Mouse (Mus musculus): Measurements from ENCODE around the gene Smco3. TPM values are rescaled to one million over a fixed set of nuclear protein-coding genes. Genes with fewer than 3 reads are reported as not detected.
A peak's percentile ranks its signal among the peaks of the same experiment; 100 is the strongest.

The Smco3 gene
- total RNA-seq, 2 experiments from 2014 or later, result 2.1 to 4.2 TPM

GRCm38 (mm10) chr6:136848399-136848798, 13.1 kb upstream of the Smco3 start:
- intact Hi-C loops (cut with DNase I), result no loop called here
- DNase-seq (ENCODE audit: low spot score in 2 of 2), result no peak

DNA sequence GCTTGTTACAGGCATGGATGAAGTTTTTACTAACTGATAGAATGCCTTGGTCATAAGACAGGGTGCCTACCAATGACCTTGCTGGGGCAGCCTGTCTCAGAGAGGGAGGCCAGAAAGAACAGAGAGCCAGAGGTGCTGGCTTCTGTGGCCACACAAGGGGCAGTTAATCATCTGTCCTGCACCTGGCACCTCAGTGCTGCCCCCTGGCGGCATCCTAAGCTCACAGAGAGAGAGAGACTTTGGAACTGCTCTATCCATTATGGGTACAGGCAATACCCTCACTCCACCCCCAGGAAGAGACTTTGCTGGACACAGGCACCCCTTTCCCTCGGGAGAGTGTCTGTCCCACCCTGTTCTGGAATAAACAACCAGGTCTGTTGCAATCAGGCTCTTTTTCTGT, 12.5 kb upstream of the Smco3 start:
- intact Hi-C loops (cut with DNase I), result no loop called here
- peak in 1 of 2 experiments; percentile 40 for DNase-seq (ENCODE audit: low spot score in 2 of 2)

- DNase-seq (ENCODE audit: low spot score in 2 of 2), result no peak
- intact Hi-C loops (cut with DNase I), result no loop called here
Observed at GRCm38 (mm10) chr6:136847267-136847666, 12.0 kb upstream of the Smco3 start.

DNA sequence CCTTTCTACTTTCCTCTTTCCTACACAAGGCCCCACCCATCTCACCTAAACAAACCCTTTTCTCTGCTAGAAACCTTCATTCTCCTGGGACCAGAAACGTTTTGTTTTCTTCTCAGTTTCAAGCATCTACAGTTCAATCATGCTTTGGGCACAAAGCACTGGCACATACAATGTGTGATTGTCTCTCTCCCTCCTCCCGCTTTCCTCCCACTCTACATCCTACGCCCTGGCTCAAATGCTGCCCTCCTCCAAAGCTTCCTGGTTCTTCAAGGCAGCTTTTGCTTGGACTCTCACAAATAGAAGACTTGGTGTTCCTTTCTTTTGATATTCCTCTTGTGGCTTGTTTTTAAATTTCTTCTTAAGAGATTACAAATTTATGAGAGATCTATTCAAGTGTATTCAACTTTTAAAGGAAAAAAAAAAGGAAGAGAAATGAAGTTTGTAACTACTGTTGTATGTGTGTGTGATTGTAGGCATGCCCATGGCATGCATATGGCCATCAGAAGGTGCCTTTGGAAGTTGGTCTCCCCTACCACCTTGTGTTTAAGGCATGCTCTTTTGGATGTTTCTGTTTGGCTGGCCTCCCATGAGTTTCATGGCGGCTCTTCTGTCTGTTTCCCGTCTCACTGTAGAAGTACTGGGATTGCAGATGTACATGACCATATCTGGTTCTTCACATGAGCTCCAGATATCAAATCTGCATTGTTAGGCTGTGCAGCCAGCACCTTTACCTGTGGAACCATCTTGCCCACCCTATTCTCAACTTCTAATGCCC, 10.6 kb upstream of the Smco3 start:
- intact Hi-C loops (cut with DNase I), result no loop called here
- no peak for DNase-seq (ENCODE audit: low spot score in 2 of 2)

- no peak for DNase-seq (ENCODE audit: low spot score in 2 of 2)
- intact Hi-C loops (cut with DNase I), result no loop called here
Observed at GRCm38 (mm10) chr6:136844903-136845302, 9.7 kb upstream of the Smco3 start.

GRCm38 (mm10) chr6:136837323-136837722, 2.1 kb upstream of the Smco3 start:
- DNase-seq (ENCODE audit: low spot score in 2 of 2), result no peak
- intact Hi-C loops (cut with DNase I), result no loop called here

DNA sequence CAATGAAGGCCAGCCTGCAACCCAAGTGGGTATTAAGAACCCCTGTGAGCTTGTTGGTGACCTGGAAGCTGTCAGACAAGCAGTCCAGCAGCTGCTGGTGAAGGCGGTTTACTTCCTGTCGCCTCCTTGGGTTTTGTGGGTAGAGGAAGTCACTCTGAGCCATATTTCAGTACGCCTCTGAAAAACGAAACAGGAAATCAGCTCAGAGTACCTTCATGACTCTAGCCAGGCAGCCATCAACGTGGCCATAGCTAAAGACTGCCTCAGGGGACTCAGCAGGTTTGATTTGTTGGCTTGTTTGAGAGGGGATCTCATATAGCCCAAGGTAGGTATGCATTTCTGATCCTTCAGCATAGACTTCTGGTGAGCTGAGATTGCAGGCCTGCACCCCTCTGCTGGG, 3.5 kb downstream of the Smco3 start:
- intact Hi-C loops (cut with DNase I), result no loop called here
- DNase-seq (ENCODE audit: low spot score in 2 of 2), result no peak

GRCm38 (mm10) chr6:136828681-136829080, 6.6 kb downstream of the Smco3 start:
- intact Hi-C loops (cut with DNase I), result no loop called here
- no peak for DNase-seq (ENCODE audit: low spot score in 2 of 2)

- intact Hi-C loops (cut with DNase I), result no loop called here
Observed at GRCm38 (mm10) chr6:136827881-136828561, 7.2 kb downstream of the Smco3 start, which contains the start of gene Wbp11. TSS of gene Wbp11 (minus strand) at chr6:136828233.

DNA sequence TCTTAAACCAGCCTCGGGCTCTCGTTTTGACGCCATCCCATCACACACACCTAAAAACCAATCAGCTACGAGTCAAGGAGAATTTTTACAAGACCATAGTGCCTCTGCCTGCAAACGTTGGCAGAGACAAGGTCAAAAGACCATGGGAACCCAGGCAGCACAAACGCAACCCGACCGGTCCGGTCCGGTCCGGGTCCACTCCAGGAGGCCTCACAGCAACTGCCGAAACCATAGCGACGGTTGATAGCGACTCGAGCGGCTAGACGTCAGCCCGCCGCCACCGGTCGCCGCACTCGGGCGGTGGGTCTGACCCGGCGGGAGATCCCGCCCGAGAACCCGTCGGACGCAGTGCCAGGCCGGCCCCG, 7.8 kb downstream of the Smco3 start, which contains the start of gene BC049715:
BC049715 (plus strand) TSS at position 111 of the 365 bp plus-strand sequence.
- intact Hi-C loops (cut with DNase I), result no loop called here
- DNase-seq (ENCODE audit: low spot score in 2 of 2), result no peak

More at GRCm38 (mm10) chr6:136827881-136828561, 7.2 kb downstream of the Smco3 start, which contains the start of gene Wbp11:
- peak; percentile 96 to 99 for DNase-seq (ENCODE audit: low spot score in 2 of 2)

DNA sequence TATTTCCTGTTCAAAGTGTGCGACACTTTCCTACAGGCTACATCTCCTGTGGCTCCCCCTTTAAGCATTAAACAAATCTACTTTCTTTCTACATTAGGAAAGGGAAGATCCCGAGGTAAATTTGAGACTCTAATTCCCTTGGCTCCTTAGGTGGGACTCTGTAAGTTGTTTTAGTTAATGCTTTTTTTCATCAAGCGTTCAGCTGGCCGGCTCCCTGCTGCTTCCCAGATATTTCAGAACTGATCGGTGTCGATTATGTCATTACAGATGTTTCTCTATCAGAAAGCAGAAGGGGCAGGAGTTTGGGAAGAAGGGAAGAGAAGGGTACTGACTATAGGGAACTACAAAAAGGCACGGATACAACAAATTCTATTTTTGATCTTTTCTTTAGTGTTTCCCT, 8.1 kb downstream of the Smco3 start:
- intact Hi-C loops (cut with DNase I), result no loop called here
- no peak for DNase-seq (ENCODE audit: low spot score in 2 of 2)

GRCm38 (mm10) chr6:136824987-136825386, 10.3 kb downstream of the Smco3 start:
- no peak for DNase-seq (ENCODE audit: low spot score in 2 of 2)
- intact Hi-C loops (cut with DNase I), result no loop called here

DNA sequence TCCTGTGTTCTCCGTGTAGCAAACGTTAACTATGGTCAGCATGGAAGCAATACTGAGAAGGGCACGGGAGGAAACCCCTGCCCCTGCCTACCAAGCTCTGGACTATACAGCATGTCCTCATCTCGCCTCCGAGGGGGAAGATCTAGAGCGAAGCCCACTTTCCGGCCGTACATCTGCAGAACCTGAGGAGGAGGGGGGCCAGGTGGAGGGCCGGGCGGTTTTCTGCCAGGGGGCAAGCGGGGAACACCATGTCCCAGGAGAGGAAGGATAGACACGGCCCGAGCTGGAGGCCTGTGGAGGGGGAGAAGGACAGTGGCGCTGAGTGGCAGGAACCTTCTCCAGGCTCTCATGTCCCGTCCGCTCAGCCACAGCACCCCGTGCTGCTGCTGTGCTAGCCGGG, 14.2 kb downstream of the Smco3 start:
- intact Hi-C loops (cut with DNase I), result no loop called here

DNA sequence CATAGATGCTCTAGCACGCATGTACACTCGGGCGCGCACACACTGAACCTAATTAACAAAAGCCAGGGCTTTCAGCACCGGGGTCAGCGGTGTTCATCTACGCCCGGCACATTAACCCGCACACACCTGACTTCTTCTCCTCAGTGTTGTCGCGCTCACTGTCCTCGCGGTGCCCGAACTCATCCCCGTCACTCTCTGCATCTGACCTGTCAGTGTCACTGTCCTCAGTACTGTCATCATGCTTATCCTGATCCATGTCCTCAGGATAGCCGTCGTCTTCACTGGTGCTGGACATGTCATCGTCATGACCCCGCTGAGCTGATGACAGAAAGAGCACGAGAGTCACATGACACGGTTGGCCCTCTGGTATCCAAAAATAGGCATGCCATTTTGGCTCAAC, 14.9 kb downstream of the Smco3 start:
- DNase-seq (ENCODE audit: low spot score in 2 of 2), result no peak
- intact Hi-C loops (cut with DNase I), result no loop called here

More for the DNA sequence above, 14.2 kb downstream of the Smco3 start:
- no peak for DNase-seq (ENCODE audit: low spot score in 2 of 2)

DNA sequence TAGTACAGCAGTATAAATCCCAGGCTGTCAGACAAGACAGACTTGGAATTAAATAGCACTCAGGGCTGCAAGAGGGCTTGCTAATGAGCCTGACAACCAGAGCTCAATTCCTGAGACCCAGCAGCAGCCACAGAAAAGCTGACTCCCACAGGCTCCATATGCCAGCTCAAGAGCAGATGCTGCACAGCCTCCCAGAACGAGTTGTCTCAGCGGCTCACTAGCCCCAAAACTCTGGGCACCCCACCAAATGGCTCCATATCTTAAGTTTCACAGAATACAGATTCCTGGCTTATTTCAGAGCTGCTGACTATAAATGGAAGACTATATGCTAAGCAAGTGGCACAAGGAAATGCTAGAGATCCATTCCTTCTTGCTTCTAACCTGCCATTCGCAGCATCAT, 17.7 kb downstream of the Smco3 start:
- peak; percentile 85 to 94 for DNase-seq (ENCODE audit: low spot score in 2 of 2)
- intact Hi-C loops (cut with DNase I), result no loop called here

GRCm38 (mm10) chr6:136816826-136817225, 18.4 kb downstream of the Smco3 start:
- intact Hi-C loops (cut with DNase I), result no loop called here
- no peak for DNase-seq (ENCODE audit: low spot score in 2 of 2)

DNA sequence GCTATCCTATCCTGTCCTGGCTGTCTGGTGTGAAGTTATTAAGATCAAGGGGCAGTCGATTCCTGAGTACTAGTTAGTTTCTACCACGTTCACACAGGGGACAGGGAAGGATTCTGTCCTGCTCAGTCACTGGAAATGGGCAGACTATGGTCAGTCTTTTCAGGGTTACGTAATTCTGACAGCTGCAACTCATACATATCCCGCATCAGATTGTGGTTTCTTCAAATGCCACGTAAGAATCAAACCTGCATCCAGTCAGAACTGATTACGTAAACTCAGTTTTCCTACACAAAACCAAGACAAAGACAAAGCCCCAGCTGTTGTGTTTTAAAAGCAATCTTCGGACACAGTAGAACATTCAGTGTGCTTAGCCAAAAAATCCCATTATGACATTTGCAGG, 19.9 kb downstream of the Smco3 start:
- DNase-seq (ENCODE audit: low spot score in 2 of 2), result no peak
- intact Hi-C loops (cut with DNase I), result no loop called here

GRCm38 (mm10) chr6:136813117-136813516, 22.1 kb downstream of the Smco3 start:
- peak in 1 of 2 experiments; percentile 55 for DNase-seq (ENCODE audit: low spot score in 2 of 2)
- intact Hi-C loops (cut with DNase I), result no loop called here

DNA sequence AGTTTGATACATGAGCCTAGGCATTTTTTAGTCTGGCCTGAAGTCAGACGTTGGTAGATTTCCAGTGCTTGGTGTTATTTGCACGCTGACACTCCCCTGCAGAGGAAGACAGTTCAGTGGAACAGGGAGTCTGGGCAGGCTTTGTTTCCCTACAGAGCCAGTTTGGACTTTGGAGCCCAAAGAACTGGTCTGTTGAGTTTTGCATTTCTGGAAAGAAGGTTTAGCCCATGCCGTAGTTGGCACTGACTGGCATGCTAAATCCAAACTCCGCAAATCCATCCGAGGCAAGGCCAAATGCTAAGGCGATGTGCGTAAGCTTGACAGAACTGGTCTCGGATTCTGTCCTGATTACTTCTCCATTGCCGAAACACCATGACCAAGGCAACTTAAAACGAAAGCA, 24.1 kb downstream of the Smco3 start:
- intact Hi-C loops (cut with DNase I), result no loop called here

GRCm38 (mm10) chr6:136809673-136810072, 25.6 kb downstream of the Smco3 start:
- intact Hi-C loops (cut with DNase I), result no loop called here

More for the DNA sequence above, 24.1 kb downstream of the Smco3 start:
- no peak for DNase-seq (ENCODE audit: low spot score in 2 of 2)

DNA sequence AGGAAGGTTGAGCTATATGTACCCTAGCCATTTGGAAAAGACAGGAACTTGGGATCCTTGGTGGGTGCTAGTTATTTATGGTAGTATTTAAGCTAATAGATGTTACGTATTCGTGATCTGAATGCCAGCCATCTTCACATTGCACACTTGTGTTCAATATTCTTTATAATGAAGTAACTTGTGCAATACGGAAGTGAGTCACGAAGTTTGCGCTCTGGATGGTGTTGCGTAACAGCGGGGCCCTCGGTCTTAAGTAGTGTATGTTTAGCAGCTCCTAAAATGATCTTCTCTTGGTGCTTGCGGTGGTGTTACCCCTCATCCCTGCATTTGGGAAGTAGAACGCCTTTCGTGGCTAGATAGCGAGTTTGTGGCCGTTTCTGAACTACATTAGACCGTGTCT, 26.2 kb downstream of the Smco3 start:
- intact Hi-C loops (cut with DNase I), result no loop called here
- peak in 1 of 2 experiments; percentile 28 for DNase-seq (ENCODE audit: low spot score in 2 of 2)

More at GRCm38 (mm10) chr6:136809673-136810072, 25.6 kb downstream of the Smco3 start:
- DNase-seq (ENCODE audit: low spot score in 2 of 2), result no peak

Data from left cerebral cortex, postnatal 14 days (tissue).